Mouse (Mus musculus) splenic B cell, adult 2 months (primary cell): Measurements from ENCODE around the gene Poc1b.
"Not testable (repeated sequence)": the region's sequence is repeated elsewhere in the genome, so short reads cannot be mapped to it uniquely, and the experiment has no call there.

ENCODE experiments used
- DNase-seq: peaks from one replicate; pipeline ENCODE4 v3.0.0-alpha.2; 2011; ENCODE audit warnings: low read depth, low spot score
- H3K27me3 ChIP-seq: 2 replicates; pipeline ENCODE4 v1.6.1; 2012; ENCODE audit warnings: mild to moderate bottlenecking, low read length, moderate library complexity, mixed read lengths; ENCODE audit not compliant: control insufficient read depth, poor library complexity, insufficient read depth, severe bottlenecking
- H3K36me3 ChIP-seq: 2 replicates; pipeline ENCODE4 v1.6.1; 2012; ENCODE audit warnings: mild to moderate bottlenecking, low read length, moderate library complexity, mixed read lengths; ENCODE audit not compliant: control insufficient read depth, poor library complexity, insufficient read depth, severe bottlenecking

Poc1b gene

DNA sequence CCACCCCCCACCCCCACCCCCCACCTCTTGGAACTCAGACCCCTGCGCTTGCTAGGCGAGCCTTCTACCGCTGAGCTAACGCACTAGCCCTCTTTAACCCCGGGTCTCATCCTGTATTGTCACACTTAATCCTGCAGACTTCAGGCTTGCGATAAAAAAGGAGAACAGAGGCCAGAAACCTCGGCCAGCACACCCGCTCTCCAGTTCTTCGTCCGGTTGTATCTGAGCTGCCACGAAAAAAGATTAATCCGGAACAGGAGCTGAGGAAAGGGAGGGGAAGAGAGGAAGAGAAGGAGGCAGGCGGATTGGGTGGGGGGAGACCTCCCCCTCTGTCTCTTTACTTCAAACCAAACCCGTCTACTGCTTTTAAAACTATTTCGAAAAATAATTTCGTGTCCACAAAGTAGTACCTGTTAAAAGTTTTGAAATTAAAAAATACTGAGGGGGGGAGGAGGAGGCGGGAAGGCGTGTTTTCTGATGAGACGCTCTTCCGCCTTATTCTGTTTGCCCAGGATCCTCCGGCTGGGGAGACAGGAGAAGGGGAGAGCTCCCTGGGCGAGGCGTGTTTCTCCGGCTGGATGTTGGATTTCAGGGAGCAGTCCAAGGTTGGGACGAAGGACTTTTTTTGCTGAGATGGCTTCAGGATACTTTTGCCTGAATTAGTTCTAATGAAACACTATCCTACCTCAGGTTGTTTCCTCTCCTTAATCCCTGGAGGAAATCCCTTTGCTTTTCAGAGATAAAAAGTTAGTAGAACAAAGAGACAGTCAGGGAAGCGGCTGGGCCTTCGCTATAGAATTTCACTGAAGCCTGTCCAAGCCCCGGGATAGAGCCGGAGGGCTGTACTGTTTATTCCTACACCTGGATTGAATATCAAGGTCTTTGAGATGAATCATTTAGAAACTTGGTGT is 97.0 kb downstream of the Poc1b start:
- no peaks in the 10 kb centered on the region for H3K27me3 ChIP-seq
- no peak for DNase-seq
- H3K36me3 ChIP-seq, result no peaks in the 10 kb centered on the region

DNA sequence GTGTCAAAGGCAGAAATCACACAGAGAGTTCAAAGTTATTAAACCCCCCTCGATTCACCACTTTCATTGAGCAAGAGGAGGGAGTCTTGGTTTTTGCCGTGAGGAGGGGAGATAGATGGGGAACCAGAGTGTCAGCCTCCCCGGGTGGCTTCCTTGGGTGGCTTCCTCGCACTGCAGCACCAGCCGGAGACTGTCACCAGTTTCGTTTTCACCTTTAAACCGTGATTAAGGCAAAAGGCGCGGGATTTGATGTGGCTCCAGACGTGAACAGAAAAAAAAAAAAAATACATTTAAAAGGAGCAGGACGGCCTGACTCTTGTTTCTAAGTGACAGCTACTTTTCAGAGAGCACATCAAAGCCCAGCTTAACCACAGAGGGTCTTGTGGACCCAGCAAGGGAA is 97.7 kb downstream of the Poc1b start:
- no peaks in the 10 kb centered on the region for H3K27me3 ChIP-seq
- DNase-seq, result peak; percentile 79
- H3K36me3 ChIP-seq, result no peaks in the 10 kb centered on the region

- Histone ChIP-seq H3K27me3 (no peaks in the 10 kb centered on the region), H3K36me3 (no peaks in the 10 kb centered on the region)
- DNase-seq, result no peak
Measured at GRCm38 (mm10) chr10:99207121-99207520, 100.3 kb downstream of the Poc1b start.

- H3K27me3 ChIP-seq, result no peaks in the 10 kb centered on the region
- no peak for DNase-seq
- H3K36me3 ChIP-seq, result no peaks in the 10 kb centered on the region
Measured at GRCm38 (mm10) chr10:99209146-99209800, 102.4 kb downstream of the Poc1b start.

DNA sequence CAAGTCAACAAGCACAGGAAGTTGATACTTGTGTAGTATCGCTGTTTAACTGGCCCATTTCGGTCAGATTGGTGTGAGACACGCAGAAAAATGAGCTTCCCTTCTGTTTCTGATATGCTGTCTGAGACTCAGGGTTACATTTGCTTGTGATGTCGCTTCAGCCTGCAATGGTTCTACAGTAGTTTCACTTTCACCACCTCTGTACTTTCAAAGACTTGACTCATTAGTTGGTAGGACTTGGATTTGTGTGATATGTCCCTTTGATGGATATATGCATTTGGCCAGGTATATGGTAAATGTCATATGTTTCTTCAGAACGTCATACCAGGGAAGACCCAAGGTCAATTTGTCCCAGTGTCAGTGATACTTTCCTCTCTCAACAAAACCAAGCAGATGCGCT is 104.2 kb downstream of the Poc1b start:
- Histone ChIP-seq H3K36me3 (no peaks in the 10 kb centered on the region), H3K27me3 (no peaks in the 10 kb centered on the region)
- DNase-seq, result no peak

DNA sequence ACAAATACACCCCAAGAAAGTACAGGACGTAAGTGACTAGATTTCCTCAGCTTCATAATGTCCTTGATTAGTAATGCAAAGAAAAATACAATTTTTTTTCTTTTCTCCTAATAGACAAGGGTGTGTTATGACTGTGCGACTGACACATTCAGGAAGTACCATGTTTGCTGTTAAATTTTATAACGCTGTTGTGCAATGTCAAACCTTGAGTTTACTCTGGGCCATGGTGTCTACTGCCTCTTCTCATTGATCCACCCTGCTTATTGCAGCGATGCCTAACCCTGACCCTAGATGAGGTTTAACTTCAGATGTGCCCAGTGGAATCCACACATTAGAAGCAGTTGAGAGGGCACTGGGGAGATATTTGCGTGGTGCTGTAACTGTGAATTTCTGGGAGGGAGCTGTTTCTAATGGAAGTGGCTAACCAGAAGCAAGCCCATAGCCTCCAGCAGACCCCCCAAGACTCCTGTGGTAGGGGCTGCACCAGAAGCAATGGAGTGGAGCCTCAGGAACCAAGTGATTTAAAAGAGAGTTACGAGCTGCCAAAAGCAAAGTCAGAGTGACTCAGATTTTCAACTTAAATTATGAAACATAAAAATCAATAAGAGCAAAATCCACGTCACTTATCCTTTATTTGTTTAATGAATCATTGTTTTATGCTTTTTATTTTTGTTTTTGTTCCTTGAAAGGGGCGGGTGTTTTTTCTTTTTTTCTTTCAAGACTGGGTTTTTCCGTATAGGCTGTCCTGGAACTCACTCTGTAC is 104.8 kb downstream of the Poc1b start:
- no peaks in the 10 kb centered on the region for H3K27me3 ChIP-seq
- H3K36me3 ChIP-seq, result no peaks in the 10 kb centered on the region
- no peak for DNase-seq

DNA sequence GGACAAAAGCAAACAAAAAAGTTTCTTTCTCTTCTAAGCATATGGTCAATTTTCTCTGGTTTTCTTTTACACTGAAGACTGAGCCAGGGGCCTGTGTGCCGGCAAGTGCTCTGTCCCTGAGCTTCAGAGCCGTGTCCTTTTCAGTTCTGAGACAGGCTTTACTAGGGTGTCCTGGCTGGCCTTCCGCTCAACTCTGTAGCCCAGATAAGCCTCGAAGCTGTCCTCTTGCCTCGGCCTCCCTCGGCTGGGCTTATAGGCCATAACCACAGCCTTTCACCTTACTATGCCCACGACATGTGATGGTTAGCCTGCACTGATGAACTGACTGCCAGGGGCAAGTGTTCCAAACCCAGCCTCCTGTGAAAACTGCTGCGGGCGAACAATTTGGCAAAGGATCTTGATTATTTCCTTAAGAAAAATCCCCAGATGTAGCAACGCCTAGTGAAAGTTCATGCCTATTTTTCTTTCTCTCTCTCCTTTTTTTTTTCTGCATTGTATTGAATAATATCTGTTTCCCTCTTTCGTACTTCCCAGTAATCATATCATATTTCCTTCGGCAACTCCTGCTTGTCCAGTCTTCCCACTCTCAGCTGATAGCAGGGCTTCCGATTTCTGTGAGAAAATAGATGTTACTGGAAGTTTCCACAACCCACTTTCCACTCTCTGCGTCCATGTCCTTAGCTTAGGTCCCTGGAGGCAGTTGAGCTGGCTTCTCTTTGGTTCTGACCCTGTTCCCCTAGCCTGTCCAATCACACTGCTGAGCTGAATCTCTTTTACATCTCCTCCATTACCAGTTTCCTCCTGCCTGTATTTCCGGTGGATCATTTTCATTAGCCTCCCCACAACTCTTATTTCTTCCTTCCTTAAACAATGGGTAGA is 107.8 kb downstream of the Poc1b start:
- H3K27me3 ChIP-seq, result no peaks in the 10 kb centered on the region

GRCm38 (mm10) chr10:99216570-99216969 is 109.7 kb downstream of the Poc1b start:
- H3K27me3 ChIP-seq, H3K36me3 ChIP-seq, DNase-seq: not testable (repeated sequence)

More for the DNA sequence above, 107.8 kb downstream of the Poc1b start:
- no peak for DNase-seq
- H3K36me3 ChIP-seq, result no peaks in the 10 kb centered on the region

DNA sequence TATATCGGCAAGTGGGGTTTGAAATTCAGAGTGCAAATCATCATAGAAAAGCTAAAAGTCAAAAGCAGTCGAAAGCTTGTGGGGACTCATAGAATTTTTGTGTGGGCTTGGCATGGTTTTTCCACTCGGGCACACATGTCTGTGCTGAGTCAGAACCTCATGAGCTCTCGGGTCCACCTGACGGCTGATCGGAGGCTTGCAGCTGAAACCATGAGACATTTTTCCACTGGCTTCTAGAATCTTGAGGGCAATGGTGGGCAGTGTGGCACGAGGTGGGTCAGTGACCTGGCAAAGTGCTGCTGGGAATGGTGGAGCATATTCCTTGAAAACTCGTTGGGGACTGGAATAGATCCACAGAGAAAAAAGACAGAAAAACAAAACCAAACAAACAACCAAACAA is 114.7 kb downstream of the Poc1b start:
- Histone ChIP-seq H3K27me3 (no peaks in the 10 kb centered on the region), H3K36me3 (no peaks in the 10 kb centered on the region)
- DNase-seq, result no peak

- Histone ChIP-seq H3K36me3 (no peaks in the 10 kb centered on the region), H3K27me3 (no peaks in the 10 kb centered on the region)
- no peak for DNase-seq
Measured at GRCm38 (mm10) chr10:99222726-99223125, 115.9 kb downstream of the Poc1b start.

DNA sequence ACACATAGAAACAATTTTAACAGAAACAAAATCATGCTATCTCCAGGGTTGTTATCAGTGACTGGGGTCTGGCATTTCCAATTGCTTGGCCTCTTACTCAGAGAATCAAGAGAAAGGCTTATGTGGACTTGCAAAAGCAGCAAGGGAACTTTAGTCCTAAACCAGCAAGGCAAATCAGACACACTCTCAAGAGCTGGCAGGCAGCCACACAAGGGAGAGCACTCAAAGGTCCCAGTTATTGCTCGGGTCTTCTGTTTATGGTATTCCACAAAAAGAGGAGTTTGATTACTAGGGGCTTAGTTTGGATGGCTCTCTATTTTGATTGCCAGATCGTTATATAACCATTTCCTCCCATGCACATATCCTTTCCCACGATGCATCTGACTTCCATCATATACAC is 117.4 kb downstream of the Poc1b start:
- H3K36me3 ChIP-seq, result no peaks in the 10 kb centered on the region
- no peaks in the 10 kb centered on the region for H3K27me3 ChIP-seq
- DNase-seq, result no peak

DNA sequence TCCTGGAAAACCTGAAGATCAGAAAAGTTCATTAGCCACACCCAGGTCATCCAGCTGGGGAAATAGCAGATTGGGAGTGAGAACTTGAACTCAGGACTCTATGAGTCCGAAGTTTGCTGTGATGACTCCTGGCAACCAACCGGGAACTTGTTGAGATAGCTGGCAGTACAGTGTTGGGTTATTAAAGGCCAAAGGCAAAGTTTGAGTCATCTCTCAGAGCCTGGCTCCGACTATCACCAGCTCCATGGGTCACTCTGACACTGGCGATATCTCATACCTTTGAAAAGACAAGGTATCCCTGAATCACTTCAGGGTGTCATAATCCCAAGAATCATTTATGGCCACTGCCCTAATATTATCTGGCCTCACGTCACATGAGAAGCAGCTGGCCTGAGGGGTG is 119.9 kb downstream of the Poc1b start:
- Histone ChIP-seq H3K36me3 (no peaks in the 10 kb centered on the region), H3K27me3 (no peaks in the 10 kb centered on the region)
- DNase-seq, result no peak

GRCm38 (mm10) chr10:99227968-99228864 is 121.4 kb downstream of the Poc1b start:
- DNase-seq, result peak; percentile 8
- H3K27me3 ChIP-seq, result no peaks in the 10 kb centered on the region
- H3K36me3 ChIP-seq, result no peaks in the 10 kb centered on the region
